Mouse (Mus musculus): ENCODE measurements around the gene Ntn1. TPM values are rescaled to one million over a fixed set of nuclear protein-coding genes. Genes with fewer than 3 reads are reported as not detected.

The Ntn1 gene
- polyA plus RNA-seq, 1 experiment from 2014 or later = 18.3 TPM

DNA sequence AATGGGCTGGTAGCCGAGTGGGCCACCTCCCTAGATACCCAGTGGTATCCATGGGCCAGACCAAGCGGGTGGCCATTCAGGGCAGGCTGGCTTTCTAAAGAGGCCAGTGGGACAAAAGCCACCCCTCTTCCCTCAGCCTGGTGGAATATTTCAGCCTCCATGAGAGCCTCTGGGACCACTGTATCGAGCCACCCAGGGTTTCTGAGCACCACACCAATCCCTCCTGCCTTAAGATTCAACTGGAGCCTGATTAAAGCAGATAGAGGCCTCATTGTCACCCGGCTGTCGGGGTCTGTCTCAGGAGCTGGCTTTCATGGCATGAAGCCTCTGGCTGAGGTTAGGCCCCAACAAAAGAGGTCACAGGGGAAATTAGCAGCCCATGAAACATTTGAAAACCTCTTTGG, 174.0 kb downstream of the Ntn1 start:
- no peak overlapping the region for H3K4me2 ChIP-seq
- 0 out of 2 replicates have a peak, but pooled peaks cover 4% of the 10 kb centered on the region for H3K36me3 ChIP-seq
- no peak overlapping the region for H3K4me3 ChIP-seq
- H3K9me3 ChIP-seq (replicated peaks) = no peaks in the 10 kb centered on the region
- WGBS = 81% methylated on average over 5 of the region's 5 CpGs
- H3K4me1 ChIP-seq (replicated peaks) = no peaks in the 10 kb centered on the region
- no peaks in the 10 kb centered on the region for H3K27me3 ChIP-seq
- H3K27ac ChIP-seq = no peak overlapping the region
- no peak for ATAC-seq (replicated peaks; ENCODE audit: insufficient number of reproducible peaks, insufficient read depth, low FRiP score, low read depth)
- H3K9ac ChIP-seq = no peak overlapping the region

GRCm38 (mm10) chr11:68223143-68223542, 177.5 kb downstream of the Ntn1 start:
- no peaks in the 10 kb centered on the region for H3K9me3 ChIP-seq (replicated peaks)
- WGBS = 51% methylated on average over 13 of the region's 13 CpGs
- no peak overlapping the region for H3K27ac ChIP-seq
- H3K36me3 ChIP-seq = 0 out of 2 replicates have a peak, but pooled peaks cover 4% of the 10 kb centered on the region
- no peaks in the 10 kb centered on the region for H3K27me3 ChIP-seq
- no peak for ATAC-seq (replicated peaks; ENCODE audit: insufficient number of reproducible peaks, insufficient read depth, low FRiP score, low read depth)
- no peak overlapping the region for H3K9ac ChIP-seq
- peaks cover 2% of the 10 kb centered on the region; the same call in 1 of the 2 replicates for H3K4me1 ChIP-seq (replicated peaks)
- H3K4me2 ChIP-seq = no peak overlapping the region
- no peak overlapping the region for H3K4me3 ChIP-seq

GRCm38 (mm10) chr11:68222209-68222608, 178.4 kb downstream of the Ntn1 start:
- Histone ChIP-seq H3K9me3 (replicated peaks) (no peaks in the 10 kb centered on the region), H3K27me3 (no peaks in the 10 kb centered on the region), H3K4me3 (no peak overlapping the region), H3K4me1 (replicated peaks) (peaks cover 7% of the 10 kb centered on the region; the same call in 1 of the 2 replicates), H3K9ac (no peak overlapping the region), H3K27ac (no peak overlapping the region), H3K4me2 (no peak overlapping the region), H3K36me3 (0 out of 2 replicates have a peak, but pooled peaks cover 4% of the 10 kb centered on the region)
- no peak for ATAC-seq (replicated peaks; ENCODE audit: insufficient number of reproducible peaks, insufficient read depth, low FRiP score, low read depth)
- 87% methylated on average over 7 of the region's 7 CpGs for WGBS

GRCm38 (mm10) chr11:68220733-68221132, 179.9 kb downstream of the Ntn1 start:
- H3K9ac ChIP-seq = no peak overlapping the region
- peaks cover 19% of the 10 kb centered on the region for H3K4me1 ChIP-seq (replicated peaks)
- H3K27me3 ChIP-seq = no peaks in the 10 kb centered on the region
- no peak overlapping the region for H3K27ac ChIP-seq
- no peak overlapping the region for H3K4me2 ChIP-seq
- H3K4me3 ChIP-seq = no peak overlapping the region
- H3K9me3 ChIP-seq (replicated peaks) = no peaks in the 10 kb centered on the region
- no peak for ATAC-seq (replicated peaks; ENCODE audit: insufficient number of reproducible peaks, insufficient read depth, low FRiP score, low read depth)
- WGBS = 78% methylated on average over 4 of the region's 4 CpGs
- 0 out of 2 replicates have a peak, but pooled peaks cover 2% of the 10 kb centered on the region for H3K36me3 ChIP-seq

DNA sequence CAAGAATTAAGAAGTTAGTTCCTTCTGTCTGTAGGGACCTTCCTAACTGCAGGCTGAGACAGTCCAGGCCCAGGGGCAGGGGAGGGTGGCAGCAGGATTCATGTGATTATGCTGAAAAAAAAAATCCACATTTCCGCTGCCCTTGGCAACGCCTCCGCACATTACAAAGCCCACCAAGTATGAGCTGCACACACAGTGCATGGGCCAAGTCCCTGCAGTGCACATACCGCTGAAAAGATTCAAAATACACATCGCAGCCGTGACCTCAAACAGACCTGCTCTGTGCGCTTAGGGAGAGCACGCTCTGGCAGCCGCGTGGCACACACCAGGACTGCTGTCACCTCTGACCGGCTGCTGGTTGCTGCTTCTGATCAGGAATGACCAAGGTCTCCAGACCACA, 184.6 kb downstream of the Ntn1 start:
- peaks cover 45% of the 10 kb centered on the region for H3K4me1 ChIP-seq (replicated peaks)
- no peak overlapping the region for H3K4me3 ChIP-seq
- no peak overlapping the region for H3K4me2 ChIP-seq
- peaks cover 5% of the 10 kb centered on the region; the same call in 1 of the 2 replicates for H3K36me3 ChIP-seq
- no peaks in the 10 kb centered on the region for H3K27me3 ChIP-seq
- no peak for ATAC-seq (replicated peaks; ENCODE audit: insufficient number of reproducible peaks, insufficient read depth, low FRiP score, low read depth)
- WGBS = 64% methylated on average over 11 of the region's 11 CpGs
- H3K9ac ChIP-seq = no peak overlapping the region
- H3K9me3 ChIP-seq (replicated peaks) = no peaks in the 10 kb centered on the region
- no peak overlapping the region for H3K27ac ChIP-seq

GRCm38 (mm10) chr11:68215206-68215912, 185.3 kb downstream of the Ntn1 start:
- ATAC-seq (replicated peaks; ENCODE audit: insufficient number of reproducible peaks, insufficient read depth, low FRiP score, low read depth) = no peak
- H3K9ac ChIP-seq = no peak overlapping the region
- H3K4me3 ChIP-seq = no peak overlapping the region
- no peaks in the 10 kb centered on the region for H3K27me3 ChIP-seq
- WGBS = 32% methylated on average over 6 of the region's 6 CpGs
- H3K9me3 ChIP-seq (replicated peaks) = no peaks in the 10 kb centered on the region
- no peak overlapping the region for H3K27ac ChIP-seq
- peaks cover 5% of the 10 kb centered on the region; the same call in 1 of the 2 replicates for H3K36me3 ChIP-seq
- peaks cover 45% of the 10 kb centered on the region for H3K4me1 ChIP-seq (replicated peaks)
- no peak overlapping the region for H3K4me2 ChIP-seq

GRCm38 (mm10) chr11:68214496-68215205, 186.0 kb downstream of the Ntn1 start:
- Histone ChIP-seq H3K9me3 (replicated peaks) (no peaks in the 10 kb centered on the region), H3K4me1 (replicated peaks) (peaks cover 45% of the 10 kb centered on the region), H3K27ac (no peak overlapping the region), H3K9ac (no peak overlapping the region), H3K4me2 (no peak overlapping the region), H3K4me3 (no peak overlapping the region), H3K36me3 (peaks cover 5% of the 10 kb centered on the region; the same call in 1 of the 2 replicates), H3K27me3 (no peaks in the 10 kb centered on the region)
- 74% methylated on average over 9 of the region's 9 CpGs for WGBS
- ATAC-seq (replicated peaks; ENCODE audit: insufficient number of reproducible peaks, insufficient read depth, low FRiP score, low read depth) = no peak

- Histone ChIP-seq H3K36me3 (peaks cover 5% of the 10 kb centered on the region; the same call in 1 of the 2 replicates), H3K4me2 (no peak overlapping the region), H3K9ac (no peak overlapping the region), H3K4me1 (replicated peaks) (peaks cover 45% of the 10 kb centered on the region), H3K9me3 (replicated peaks) (no peaks in the 10 kb centered on the region), H3K27ac (no peak overlapping the region), H3K27me3 (no peaks in the 10 kb centered on the region), H3K4me3 (no peak overlapping the region)
- no peak for ATAC-seq (replicated peaks; ENCODE audit: insufficient number of reproducible peaks, insufficient read depth, low FRiP score, low read depth)
- WGBS = 63% methylated on average over 3 of the region's 3 CpGs
These were observed 186.7 kb downstream of the Ntn1 start for GRCm38 (mm10) chr11:68213896-68214295.

DNA sequence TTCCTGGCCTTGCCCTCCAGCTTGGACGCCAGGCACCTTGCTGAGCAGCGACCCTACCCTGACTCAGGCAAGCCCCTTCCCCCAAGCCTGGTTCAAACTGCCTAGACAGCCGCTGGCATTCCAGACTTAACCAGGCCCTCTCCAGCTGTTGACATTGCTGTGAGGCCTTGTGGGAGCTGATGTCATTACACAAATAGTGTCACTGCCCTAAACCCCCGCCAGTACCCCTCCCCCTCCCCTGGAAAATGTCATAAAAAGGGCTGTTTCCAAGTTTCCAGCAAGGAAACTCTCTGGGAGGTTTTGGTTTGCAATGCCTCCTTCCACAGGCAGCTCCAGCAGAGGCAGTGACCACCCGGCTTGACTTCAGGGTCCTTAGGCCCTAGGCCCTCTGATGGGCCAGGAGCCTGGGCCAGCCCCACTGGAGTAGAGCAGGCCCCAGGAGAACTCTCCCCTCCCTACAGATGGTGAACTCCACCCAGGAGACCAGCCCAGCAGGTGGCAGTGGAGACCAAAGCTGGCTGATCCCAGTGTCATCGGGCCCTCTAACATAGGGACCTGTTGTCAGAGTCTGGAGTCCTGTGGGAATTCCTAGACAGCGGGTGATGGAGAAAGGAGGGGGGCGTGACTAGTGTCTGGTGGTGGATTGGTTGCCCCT, 188.6 kb downstream of the Ntn1 start:
- H3K9ac ChIP-seq = no peak overlapping the region; the same call in 1 of the 2 replicates
- H3K4me2 ChIP-seq = no peak overlapping the region

GRCm38 (mm10) chr11:68210714-68211113, 189.9 kb downstream of the Ntn1 start:
- Histone ChIP-seq H3K9ac (no peak overlapping the region), H3K27ac (no peak overlapping the region), H3K4me1 (replicated peaks) (peaks cover 29% of the 10 kb centered on the region), H3K4me3 (no peak overlapping the region), H3K4me2 (no peak overlapping the region), H3K27me3 (no peaks in the 10 kb centered on the region), H3K9me3 (replicated peaks) (no peaks in the 10 kb centered on the region), H3K36me3 (peaks cover 5% of the 10 kb centered on the region; the same call in 1 of the 2 replicates)
- 93% methylated on average over 5 of the region's 5 CpGs for WGBS
- ATAC-seq (replicated peaks; ENCODE audit: insufficient number of reproducible peaks, insufficient read depth, low FRiP score, low read depth) = no peak

More for the DNA sequence above, 188.6 kb downstream of the Ntn1 start:
- peak overlapping the region; percentile 57; the same call in 1 of the 2 replicates for H3K27ac ChIP-seq
- peak; percentile 41 for ATAC-seq (replicated peaks; ENCODE audit: insufficient number of reproducible peaks, insufficient read depth, low FRiP score, low read depth)
- WGBS = 25% methylated on average over 8 of the region's 8 CpGs
- no peaks in the 10 kb centered on the region for H3K27me3 ChIP-seq
- no peaks in the 10 kb centered on the region for H3K9me3 ChIP-seq (replicated peaks)
- H3K4me3 ChIP-seq = no peak overlapping the region
- peaks cover 5% of the 10 kb centered on the region; the same call in 1 of the 2 replicates for H3K36me3 ChIP-seq
- peaks cover 41% of the 10 kb centered on the region for H3K4me1 ChIP-seq (replicated peaks)

- H3K9ac ChIP-seq = no peak overlapping the region
- no peak overlapping the region for H3K27ac ChIP-seq
- peaks cover 5% of the 10 kb centered on the region; the same call in 1 of the 2 replicates for H3K36me3 ChIP-seq
- peaks cover 22% of the 10 kb centered on the region for H3K4me1 ChIP-seq (replicated peaks)
- ATAC-seq (replicated peaks; ENCODE audit: insufficient number of reproducible peaks, insufficient read depth, low FRiP score, low read depth) = no peak
- no peaks in the 10 kb centered on the region for H3K27me3 ChIP-seq
- no peak overlapping the region for H3K4me3 ChIP-seq
- H3K9me3 ChIP-seq (replicated peaks) = no peaks in the 10 kb centered on the region
- no peak overlapping the region for H3K4me2 ChIP-seq
- 82% methylated on average over 4 of the region's 4 CpGs for WGBS
These were observed 191.1 kb downstream of the Ntn1 start for GRCm38 (mm10) chr11:68209506-68209905.
